Mouse (Mus musculus) hindbrain, embryonic 12.5 days (tissue): ENCODE data around the gene Actl6b. TPM values are rescaled to one million over a fixed set of nuclear protein-coding genes. Genes with fewer than 3 reads are reported as not detected.

Experiments
- ATAC-seq: fragments of 200-750 bp; cut with Nextera tagmentation; 2 replicates; pipeline ENCODE4 v1.8.0; 2017; ENCODE audit warnings: moderate TSS enrichment; ENCODE audit not compliant: low FRiP score
- H3K27ac ChIP-seq: fragments of 300-500 bp; sonication (generic); 2 replicates; pipeline ENCODE4 v1.5.1; 2016; ENCODE audit warnings: mild to moderate bottlenecking
- H3K27me3 ChIP-seq: fragments of 300-500 bp; sonication (generic); 2 replicates; pipeline ENCODE4 v1.6.1; 2016; ENCODE audit warnings: mild to moderate bottlenecking
- H3K36me3 ChIP-seq: fragments of 300-500 bp; sonication (generic); 2 replicates; pipeline ENCODE4 v1.6.1; 2016; ENCODE audit warnings: mild to moderate bottlenecking
- H3K4me1 ChIP-seq: fragments of 300-500 bp; sonication (generic); 2 replicates; pipeline ENCODE4 v1.6.1; 2016
- H3K4me2 ChIP-seq: fragments of 300-500 bp; sonication (generic); replicated peaks from 2 replicates; pipeline ENCODE4 v1.6.1; 2016; ENCODE audit warnings: mild to moderate bottlenecking
- H3K4me3 ChIP-seq: fragments of 300-500 bp; sonication (generic); 2 replicates; pipeline ENCODE4 v1.5.1; 2016; ENCODE audit warnings: mild to moderate bottlenecking
- H3K9ac ChIP-seq: fragments of 300-500 bp; sonication (generic); 2 replicates; pipeline ENCODE4 v1.6.1; 2016; ENCODE audit warnings: mild to moderate bottlenecking, moderate library complexity
- H3K9me3 ChIP-seq: fragments of 300-500 bp; sonication (generic); replicated peaks from 2 replicates; pipeline ENCODE4 v1.6.1; 2016; ENCODE audit warnings: mild to moderate bottlenecking
- WGBS: fragments of 180-500 bp; shearing (Covaris S2); methylation state at CpG from one replicate; pipeline ENCODE4 v1.1.7; 2016; 5-methylcytosine and 5-hydroxymethylcytosine counted together
- polyA plus RNA-seq: library from polyadenylated mRNA; unstranded; fragments of >200 nt; fragmentation: Nextera tagmentation; extraction: Ambion mirVana; gene quantifications from 2 replicates; pipeline ENCODE4 v1.2.1, GENCODE M21; 2016

Gene Actl6b
- polyA plus RNA-seq, 1 experiment from 2014 or later: 103 TPM

DNA sequence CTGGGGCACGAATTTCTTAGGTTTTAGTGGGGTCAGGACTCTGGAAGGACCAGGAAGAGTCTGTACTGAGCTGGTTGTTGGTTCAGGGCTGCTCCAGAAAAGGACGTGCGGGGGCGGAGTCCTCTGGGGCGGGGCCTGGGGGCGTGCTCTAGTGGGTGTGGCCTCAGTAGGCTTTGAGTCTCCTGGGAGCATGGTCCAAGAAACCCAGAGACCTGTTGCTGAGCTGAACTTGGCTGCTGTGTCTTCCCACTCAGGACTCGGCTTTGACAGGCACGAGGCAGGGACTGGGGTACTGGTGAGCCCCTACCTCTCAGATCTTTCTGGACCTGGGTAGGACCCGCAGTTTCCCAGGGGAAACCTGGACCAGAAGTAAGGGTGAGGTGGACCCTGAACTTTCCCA lies 16.3 kb downstream of the Actl6b start, which contains the start of gene Tfr2:
Tfr2 (plus strand) TSS at position 176 of the 400 bp plus-strand sequence.
- H3K27ac ChIP-seq: no peak within 1 kb of the TSS
- ATAC-seq: no peak
- no peak within 1 kb of the TSS for H3K4me2 ChIP-seq
- 33% methylated on average over 9 of the region's 9 CpGs for WGBS
- no peaks in the 10 kb centered on the region for H3K9me3 ChIP-seq
- H3K27me3 ChIP-seq: peaks cover 6% of the 10 kb centered on the region; the same call in 1 of the 2 replicates
- peaks cover 8% of the 10 kb centered on the region; the same call in 1 of the 2 replicates for H3K4me1 ChIP-seq
- no peaks in the 10 kb centered on the region; the same call in 1 of the 2 replicates for H3K36me3 ChIP-seq
- no peak within 1 kb of the TSS for H3K9ac ChIP-seq
- no peak within 1 kb of the TSS for H3K4me3 ChIP-seq

DNA sequence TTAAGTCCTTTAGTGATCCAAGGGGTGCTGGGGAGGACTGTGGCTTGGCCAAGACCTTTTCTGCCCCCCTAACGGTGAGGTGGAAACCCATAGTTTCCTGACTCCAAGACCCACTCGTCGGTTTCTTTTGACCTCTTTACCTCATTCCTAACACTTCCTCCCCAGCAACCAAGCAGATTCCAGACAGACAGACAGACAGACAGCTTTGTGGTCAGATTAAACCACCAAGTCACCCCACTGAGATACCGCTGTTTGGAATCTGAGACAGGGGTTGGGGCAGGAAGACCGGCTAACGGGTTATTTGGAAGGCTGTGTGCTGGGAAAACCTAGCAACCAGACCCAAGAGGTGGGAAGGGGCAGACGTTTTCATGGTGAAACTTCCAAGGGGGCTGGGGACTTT lies 16.9 kb downstream of the Actl6b start:
- H3K9ac ChIP-seq: no peak overlapping the region
- no peaks in the 10 kb centered on the region for H3K9me3 ChIP-seq
- no peak for ATAC-seq
- H3K36me3 ChIP-seq: no peaks in the 10 kb centered on the region
- H3K27me3 ChIP-seq: peaks cover 9% of the 10 kb centered on the region; the same call in 1 of the 2 replicates
- no peak overlapping the region for H3K27ac ChIP-seq
- H3K4me2 ChIP-seq: no peak overlapping the region
- no peak overlapping the region for H3K4me3 ChIP-seq
- peaks cover 9% of the 10 kb centered on the region; the same call in 1 of the 2 replicates for H3K4me1 ChIP-seq
- WGBS: 53% methylated on average over 7 of the region's 7 CpGs

DNA sequence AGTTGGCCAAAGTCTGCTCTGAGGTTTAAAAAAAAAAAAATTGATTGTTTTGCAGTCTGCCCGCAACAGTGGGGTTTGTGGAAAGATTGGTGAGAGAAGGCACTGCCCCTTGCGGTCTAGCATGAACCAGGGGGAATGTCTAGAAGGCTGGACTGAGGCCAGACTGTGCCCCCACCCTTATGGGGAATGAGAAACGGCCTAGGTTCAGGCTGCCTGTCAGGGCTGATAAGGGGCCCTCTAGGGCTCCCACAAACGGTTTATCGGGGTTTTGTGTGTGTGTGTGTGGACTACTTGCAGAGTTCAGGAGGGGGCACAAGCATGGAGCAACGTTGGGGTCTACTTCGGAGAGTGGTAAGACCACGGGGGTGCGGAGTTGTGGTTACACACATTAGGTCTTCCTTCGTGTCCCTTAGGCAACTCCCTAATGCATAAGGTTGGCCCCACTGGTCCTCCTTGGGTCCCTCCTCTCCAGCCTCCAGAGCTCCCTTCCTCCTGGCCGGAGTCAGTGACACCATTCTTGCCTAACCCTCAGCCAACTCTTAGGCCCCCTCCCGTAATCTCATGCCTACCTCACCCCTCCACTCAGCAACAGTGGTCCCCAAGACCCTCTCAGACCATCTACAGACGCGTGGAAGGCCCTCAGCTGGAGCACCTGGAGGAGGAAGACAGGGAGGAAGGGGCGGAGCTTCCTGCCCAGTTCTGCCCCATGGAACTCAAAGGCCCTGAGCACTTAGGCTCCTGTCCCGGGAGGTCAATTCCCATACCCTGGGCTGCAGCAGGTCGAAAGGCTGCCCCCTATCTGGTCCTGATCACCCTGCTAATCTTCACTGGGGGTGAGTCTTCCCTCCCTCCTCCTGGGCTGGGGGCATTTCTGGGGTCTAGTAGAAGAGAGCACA lies 17.6 kb downstream of the Actl6b start:
- Histone ChIP-seq H3K4me2 (no peak overlapping the region), H3K9me3 (no peaks in the 10 kb centered on the region), H3K36me3 (no peaks in the 10 kb centered on the region), H3K4me1 (0 out of 2 replicates have a peak, but pooled peaks cover 6% of the 10 kb centered on the region), H3K27me3 (peaks cover 10% of the 10 kb centered on the region; the same call in 1 of the 2 replicates), H3K9ac (no peak overlapping the region), H3K4me3 (no peak overlapping the region), H3K27ac (no peak overlapping the region)
- 0 out of 2 replicates have a peak, but pooled peaks have one; percentile 19 for ATAC-seq
- 82% methylated on average over 17 of the region's 17 CpGs for WGBS

DNA sequence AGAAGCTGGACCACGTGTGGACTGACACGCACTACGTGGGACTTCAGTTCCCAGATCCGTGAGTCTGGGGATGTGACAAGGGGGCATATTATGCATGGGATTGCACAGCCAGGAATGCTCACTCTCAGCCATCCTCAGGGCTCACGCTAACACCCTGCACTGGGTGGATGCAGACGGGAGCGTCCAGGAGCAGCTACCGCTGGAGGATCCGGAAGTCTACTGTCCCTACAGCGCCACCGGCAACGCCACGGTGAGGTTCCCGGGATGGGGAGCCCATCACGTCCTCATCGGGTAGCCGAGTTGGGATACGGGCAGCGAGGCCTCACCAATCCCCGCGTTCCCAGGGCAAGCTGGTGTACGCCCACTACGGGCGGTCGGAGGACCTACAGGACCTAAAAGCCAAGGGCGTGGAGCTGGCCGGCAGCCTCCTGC lies 21.2 kb downstream of the Actl6b start:
- H3K4me1 ChIP-seq: 0 out of 2 replicates have a peak, but pooled peaks cover 6% of the 10 kb centered on the region
- no peak overlapping the region for H3K27ac ChIP-seq
- peak overlapping the region; percentile 43; the same call in 1 of the 2 replicates for H3K9ac ChIP-seq
- peaks cover 10% of the 10 kb centered on the region; the same call in 1 of the 2 replicates for H3K27me3 ChIP-seq
- no peaks in the 10 kb centered on the region for H3K9me3 ChIP-seq
- H3K4me3 ChIP-seq: peak overlapping the region; percentile 26
- ATAC-seq: no peak
- no peaks in the 10 kb centered on the region for H3K36me3 ChIP-seq
- WGBS: 7% methylated on average over 27 of the region's 27 CpGs
- H3K4me2 ChIP-seq: peak overlapping the region; percentile 51

DNA sequence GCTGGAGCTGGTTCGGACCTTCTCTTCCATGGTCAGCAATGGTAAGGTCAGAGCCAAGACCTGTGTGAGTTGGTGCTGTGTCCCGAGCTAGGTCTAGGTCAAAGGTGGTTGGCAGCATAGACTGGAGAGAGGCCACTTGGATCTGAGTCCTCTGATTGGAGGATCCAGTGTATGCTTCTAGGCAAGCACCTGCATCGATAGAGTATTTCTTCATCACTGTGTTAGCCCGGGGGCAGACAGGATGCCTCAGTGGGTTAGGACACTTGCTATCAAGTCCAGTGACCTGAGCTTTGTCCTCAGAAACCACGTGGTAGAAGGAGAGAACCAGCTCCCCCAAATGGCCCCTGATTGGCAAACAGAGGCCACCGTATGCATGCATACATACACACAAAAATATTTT lies 26.9 kb downstream of the Actl6b start:
- H3K9me3 ChIP-seq: no peaks in the 10 kb centered on the region
- H3K4me3 ChIP-seq: no peak overlapping the region
- H3K36me3 ChIP-seq: no peaks in the 10 kb centered on the region
- WGBS: 81% methylated on average over 6 of the region's 6 CpGs
- H3K27me3 ChIP-seq: peaks cover 22% of the 10 kb centered on the region
- no peak for ATAC-seq
- no peak overlapping the region for H3K27ac ChIP-seq
- peaks cover 11% of the 10 kb centered on the region for H3K4me1 ChIP-seq
- H3K4me2 ChIP-seq: no peak overlapping the region
- no peak overlapping the region for H3K9ac ChIP-seq

DNA sequence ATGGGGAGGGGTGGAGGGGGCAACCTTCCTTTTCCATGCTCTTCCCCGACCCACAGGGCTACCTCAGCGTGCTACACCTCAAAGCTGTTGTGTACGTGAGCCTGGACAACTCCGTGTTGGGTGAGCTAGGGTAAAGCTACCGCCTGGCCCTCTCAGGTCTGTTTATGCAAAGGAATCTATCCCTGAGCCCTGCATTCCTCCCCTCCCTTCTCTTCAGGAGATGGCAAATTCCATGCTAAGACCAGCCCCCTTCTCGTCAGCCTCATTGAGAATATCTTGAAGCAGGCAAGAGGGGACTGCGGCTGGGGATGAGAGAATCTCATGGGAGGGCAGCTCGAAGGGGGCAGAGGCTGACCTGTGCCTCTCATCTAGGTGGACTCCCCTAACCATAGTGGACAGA lies 29.4 kb downstream of the Actl6b start:
- Histone ChIP-seq H3K4me3 (no peak overlapping the region), H3K4me1 (peaks cover 11% of the 10 kb centered on the region), H3K9me3 (no peaks in the 10 kb centered on the region), H3K4me2 (no peak overlapping the region), H3K9ac (no peak overlapping the region), H3K27ac (no peak overlapping the region), H3K27me3 (peaks cover 22% of the 10 kb centered on the region), H3K36me3 (no peaks in the 10 kb centered on the region)
- no peak for ATAC-seq
- 39% methylated on average over 8 of the region's 8 CpGs for WGBS

DNA sequence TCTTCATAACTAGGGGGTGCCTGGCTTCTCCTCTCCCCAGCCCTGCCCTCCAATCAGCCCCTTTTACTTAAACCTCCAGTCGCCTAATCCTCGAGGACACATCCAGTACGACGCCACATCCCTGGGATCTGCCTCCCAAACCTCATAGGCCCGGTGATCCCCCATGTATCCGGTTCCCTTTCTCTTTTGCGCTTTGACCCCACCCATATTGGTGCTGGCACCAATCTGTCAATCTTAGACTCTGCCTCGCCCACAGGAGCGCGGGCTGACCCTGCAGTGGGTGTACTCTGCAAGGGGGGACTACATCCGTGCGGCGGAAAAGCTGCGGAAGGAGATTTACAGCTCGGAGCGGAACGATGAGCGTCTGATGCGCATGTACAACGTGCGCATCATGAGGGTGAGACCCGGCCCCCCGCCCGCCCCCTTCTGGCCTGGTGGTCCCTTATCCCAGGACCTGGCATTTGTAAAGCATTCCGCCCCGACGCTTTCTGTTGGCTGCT lies 30.4 kb downstream of the Actl6b start:
- ATAC-seq: peak; percentile 62
- H3K27me3 ChIP-seq: peaks cover 22% of the 10 kb centered on the region
- whole genome bisulfite sequencing: 22% methylated on average over 27 of the region's 27 CpGs
- H3K4me1 ChIP-seq: peaks cover 11% of the 10 kb centered on the region
- no peaks in the 10 kb centered on the region for H3K9me3 ChIP-seq
- peak overlapping the region; percentile 36 for H3K4me3 ChIP-seq
- H3K9ac ChIP-seq: peak overlapping the region; percentile 46
- 0 out of 2 replicates have a peak overlapping the region, but pooled peaks have one; percentile 8 for H3K27ac ChIP-seq
- peak overlapping the region; percentile 58 for H3K4me2 ChIP-seq
- H3K36me3 ChIP-seq: no peaks in the 10 kb centered on the region

DNA sequence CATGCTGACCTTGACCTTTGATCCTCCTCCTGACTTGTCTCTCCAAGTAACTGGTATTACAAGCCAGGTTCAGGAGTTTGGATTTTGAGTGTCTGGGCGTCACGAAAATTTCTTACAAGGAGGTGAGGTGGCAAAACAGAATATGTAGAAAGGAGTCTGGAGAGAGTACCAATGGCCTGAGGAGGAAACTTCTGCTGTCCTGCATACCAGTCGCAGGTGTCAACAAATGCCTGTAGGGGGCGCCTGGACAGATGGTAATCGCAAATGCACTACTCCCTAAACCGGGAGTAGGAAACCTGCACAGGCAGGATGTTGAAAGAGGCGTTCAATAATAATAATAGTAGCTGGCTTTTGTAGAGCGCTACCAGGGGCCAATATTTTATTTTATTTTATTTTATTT lies 31.7 kb downstream of the Actl6b start:
- 34% methylated on average over 8 of the region's 8 CpGs for WGBS
- no peak for ATAC-seq
- H3K9ac ChIP-seq: no peak overlapping the region
- H3K4me1 ChIP-seq: peaks cover 11% of the 10 kb centered on the region
- no peak overlapping the region for H3K4me2 ChIP-seq
- H3K27me3 ChIP-seq: peaks cover 22% of the 10 kb centered on the region
- no peaks in the 10 kb centered on the region for H3K9me3 ChIP-seq
- H3K4me3 ChIP-seq: no peak overlapping the region
- no peaks in the 10 kb centered on the region for H3K36me3 ChIP-seq
- no peak overlapping the region for H3K27ac ChIP-seq

DNA sequence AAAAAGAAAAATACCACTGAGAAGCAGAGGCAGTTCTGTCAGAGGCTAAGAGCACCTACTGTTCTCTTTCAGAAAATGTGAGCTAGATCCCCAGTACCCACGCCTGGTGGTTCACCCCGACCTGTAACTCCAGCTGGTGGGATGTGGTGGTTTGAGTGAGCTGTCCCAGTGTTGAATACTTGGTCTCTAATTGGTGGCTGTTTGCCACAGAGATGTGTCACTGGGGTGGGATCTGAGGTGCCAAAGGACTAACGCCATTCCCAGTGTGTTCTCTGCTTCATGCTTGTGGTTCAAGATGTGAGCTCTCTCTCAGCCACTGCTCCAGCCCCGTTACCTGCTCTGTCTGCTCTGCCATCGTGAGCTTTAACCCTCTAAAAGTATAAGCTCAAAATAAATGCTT lies 37.2 kb downstream of the Actl6b start:
- Histone ChIP-seq H3K36me3 (no peaks in the 10 kb centered on the region), H3K9me3 (no peaks in the 10 kb centered on the region), H3K4me3 (no peak overlapping the region), H3K9ac (no peak overlapping the region), H3K4me2 (no peak overlapping the region), H3K4me1 (no peaks in the 10 kb centered on the region), H3K27ac (no peak overlapping the region), H3K27me3 (no peaks in the 10 kb centered on the region)
- WGBS: 85% methylated on average over 5 of the region's 5 CpGs
- ATAC-seq: no peak

DNA sequence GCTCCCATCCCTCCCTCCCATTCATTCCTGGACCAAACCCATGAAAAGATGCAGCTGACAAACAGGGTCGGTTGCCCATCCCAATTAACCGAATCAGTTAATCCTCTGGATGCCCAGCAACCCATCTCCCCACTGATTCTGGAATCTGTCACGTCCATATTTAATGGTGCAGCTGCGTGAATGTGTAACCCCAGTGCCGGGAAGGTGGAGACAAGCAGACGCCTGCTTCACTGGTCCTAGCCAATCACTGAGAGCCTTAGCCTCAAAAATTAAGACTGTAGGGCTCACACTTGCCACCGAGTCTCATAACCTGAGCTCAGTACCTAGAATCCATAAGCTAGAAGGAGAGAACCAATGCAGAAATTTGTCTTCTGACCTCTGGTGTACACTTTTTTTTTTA lies 42.6 kb downstream of the Actl6b start:
- 76% methylated on average over 7 of the region's 7 CpGs for WGBS
- no peak overlapping the region for H3K4me3 ChIP-seq
- peaks cover 8% of the 10 kb centered on the region; the same call in 1 of the 2 replicates for H3K36me3 ChIP-seq
- no peak overlapping the region for H3K27ac ChIP-seq
- no peak overlapping the region for H3K4me2 ChIP-seq
- H3K9me3 ChIP-seq: no peaks in the 10 kb centered on the region
- no peak for ATAC-seq
- no peaks in the 10 kb centered on the region for H3K27me3 ChIP-seq
- H3K9ac ChIP-seq: no peak overlapping the region
- peaks cover 15% of the 10 kb centered on the region for H3K4me1 ChIP-seq

DNA sequence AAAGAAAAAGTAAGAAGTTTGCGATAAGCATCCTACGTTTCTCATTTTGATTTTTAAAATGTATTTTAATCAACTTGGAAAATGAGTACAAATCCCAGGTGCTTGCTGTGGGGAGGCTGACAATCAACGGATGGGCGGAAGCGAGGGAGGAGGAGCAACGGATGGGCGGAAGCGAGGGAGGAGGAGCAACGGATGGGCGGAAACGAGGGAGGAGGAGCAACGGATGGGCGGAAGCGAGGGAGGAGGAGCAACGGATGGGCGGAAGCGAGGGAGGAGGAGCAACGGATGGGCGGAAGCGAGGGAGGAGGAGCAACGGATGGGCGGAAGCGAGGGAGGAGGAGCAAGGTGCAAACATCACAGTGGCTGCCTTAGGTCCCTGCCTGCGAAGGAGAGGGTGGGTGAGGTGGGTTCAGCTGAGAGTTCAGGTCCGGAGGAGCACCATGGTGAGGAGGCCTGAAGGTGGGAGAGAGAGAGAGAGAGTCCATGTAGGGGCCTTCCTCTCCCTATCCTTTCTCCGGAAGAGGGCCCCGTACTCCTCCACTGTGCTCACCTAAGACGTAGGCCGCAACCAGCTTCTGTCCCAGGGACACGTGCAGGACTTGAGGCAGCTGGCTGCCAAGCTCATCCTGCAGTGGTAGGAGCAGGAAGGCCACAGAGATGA lies 43.4 kb downstream of the Actl6b start:
- Histone ChIP-seq H3K4me3 (no peak overlapping the region), H3K4me1 (peaks cover 19% of the 10 kb centered on the region), H3K27ac (no peak overlapping the region), H3K27me3 (no peaks in the 10 kb centered on the region), H3K9me3 (no peaks in the 10 kb centered on the region), H3K36me3 (peaks cover 8% of the 10 kb centered on the region; the same call in 1 of the 2 replicates), H3K9ac (no peak overlapping the region), H3K4me2 (peak overlapping the region; percentile 13; the same call in 1 of the 2 replicates)
- 37% methylated on average over 26 of the region's 30 CpGs for WGBS
- ATAC-seq: no peak

DNA sequence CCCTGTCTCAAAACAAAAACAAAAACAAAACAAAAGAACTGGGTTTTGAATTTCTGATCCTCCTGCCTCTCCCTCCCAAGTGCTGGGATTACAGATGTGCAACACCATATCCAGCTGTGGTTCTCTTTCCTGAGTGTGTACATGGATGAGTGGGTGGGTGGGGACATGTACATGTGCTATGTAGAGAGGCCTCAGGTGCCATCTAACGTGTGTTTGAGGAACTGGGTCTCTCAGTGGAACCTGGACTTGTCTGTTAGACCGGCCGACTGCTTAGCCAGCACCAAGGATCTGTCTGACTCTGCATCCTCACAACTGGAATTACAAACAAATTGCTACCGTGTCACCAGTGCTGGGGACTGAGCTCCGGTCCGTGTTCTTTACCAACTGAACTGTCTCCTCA lies 44.3 kb downstream of the Actl6b start:
- Histone ChIP-seq H3K4me3 (no peak overlapping the region), H3K9ac (no peak overlapping the region), H3K4me1 (peaks cover 24% of the 10 kb centered on the region), H3K27me3 (no peaks in the 10 kb centered on the region), H3K27ac (no peak overlapping the region), H3K36me3 (peaks cover 8% of the 10 kb centered on the region; the same call in 1 of the 2 replicates), H3K4me2 (no peak overlapping the region), H3K9me3 (no peaks in the 10 kb centered on the region)
- 96% methylated on average over 6 of the region's 6 CpGs for WGBS
- ATAC-seq: no peak
